Mouse (Mus musculus) olfactory bulb, adult 2 months (tissue): ENCODE results near the gene Ankrd13d.

Experiments used
- CTCF ChIP-seq: fragments of 200-500 bp; IDR thresholded peaks from 2 replicates; pipeline ENCODE4 v1.5.1; 2012; ENCODE audit warnings: low read depth, mild to moderate bottlenecking, low read length, moderate library complexity; ENCODE audit not compliant: insufficient read depth
- POLR2A ChIP-seq: fragments of 200-500 bp; IDR thresholded peaks from 2 replicates; pipeline ENCODE4 v1.6.1; 2012; ENCODE audit warnings: mild to moderate bottlenecking, low read depth, low read length, moderate library complexity; ENCODE audit not compliant: insufficient read depth

GRCm38 (mm10) chr19:4299126-4299525 lies 16.2 kb upstream of the Ankrd13d start:
- TF ChIP-seq CTCF, result no peak
- no peak for TF ChIP-seq POLR2A
